Mouse (Mus musculus) thymus, adult 2 months (tissue): Measurements from ENCODE around the gene Zfp513. TPM values are rescaled to one million over a fixed set of nuclear protein-coding genes. Genes with fewer than 3 reads are reported as not detected.

ENCODE experiments used
- DNase-seq: peaks from one replicate; pipeline ENCODE4 v3.0.0; 2021
- H3K27ac ChIP-seq: fragments of 200-500 bp; 2 replicates; pipeline ENCODE4 v1.5.1; 2012; ENCODE audit warnings: low read length, control low read depth; ENCODE audit not compliant: control insufficient read depth, insufficient read depth
- H3K27me3 ChIP-seq: fragments of 200-500 bp; 2 replicates; pipeline ENCODE4 v1.6.1; 2012; ENCODE audit warnings: mild to moderate bottlenecking, low read length, moderate library complexity, mixed read lengths; ENCODE audit not compliant: control insufficient read depth, insufficient read depth
- H3K36me3 ChIP-seq: fragments of 200-500 bp; 2 replicates; pipeline ENCODE4 v1.6.1; 2012; ENCODE audit warnings: mild to moderate bottlenecking, low read length, moderate library complexity; ENCODE audit not compliant: control insufficient read depth, insufficient read depth
- H3K4me1 ChIP-seq: fragments of 200-500 bp; replicated peaks from 2 replicates; pipeline ENCODE4 v1.6.1; 2012; ENCODE audit warnings: low read length; ENCODE audit not compliant: control insufficient read depth, insufficient read depth
- H3K4me3 ChIP-seq: fragments of 200-500 bp; 2 replicates; pipeline ENCODE4 v1.5.1; 2012; ENCODE audit warnings: mild to moderate bottlenecking, low read length, control low read depth, moderate library complexity; ENCODE audit not compliant: control insufficient read depth, insufficient read depth
- CTCF ChIP-seq: fragments of 200-500 bp; IDR thresholded peaks from 2 replicates; pipeline ENCODE4 v1.5.1; 2012; ENCODE audit warnings: mild to moderate bottlenecking, control low read depth, low read length, moderate library complexity, borderline replicate concordance; ENCODE audit not compliant: control insufficient read depth, poor library complexity, insufficient read depth; ENCODE audit errors: extremely low read depth
- POLR2A ChIP-seq: fragments of 200-500 bp; IDR thresholded peaks from 2 replicates; pipeline ENCODE4 v1.6.1; 2012; ENCODE audit warnings: mild to moderate bottlenecking, low read length, control low read depth, moderate library complexity; ENCODE audit not compliant: control insufficient read depth, poor library complexity, insufficient read depth; ENCODE audit errors: extremely low read depth
- WGBS: fragments of 180-500 bp; shearing (Covaris S2); methylation state at CpG from one replicate; pipeline ENCODE4 v1.1.7; 2018; 5-methylcytosine and 5-hydroxymethylcytosine counted together
- polyA plus RNA-seq: library from polyadenylated mRNA; depleted of rRNA; stranded (reverse); fragments of >200 nt; gene quantifications from 2 replicates; pipeline ENCODE4 v1.2.3, GENCODE M21; 2012

Zfp513 gene
- polyA plus RNA-seq, 1 experiment = 88.5 TPM

GRCm38 (mm10) chr5:31196207-31196606 is 5.9 kb downstream of the Zfp513 start:
- no peak overlapping the region for H3K4me3 ChIP-seq
- DNase-seq = no peak
- peaks cover 55% of the 10 kb centered on the region for H3K36me3 ChIP-seq
- WGBS = 96% methylated on average over 10 of the region's 10 CpGs
- H3K4me1 ChIP-seq = peaks cover 8% of the 10 kb centered on the region
- no peak overlapping the region for H3K27ac ChIP-seq
- H3K27me3 ChIP-seq = no peaks in the 10 kb centered on the region
- no peak for TF ChIP-seq CTCF
- TF ChIP-seq POLR2A = no peak

GRCm38 (mm10) chr5:31195671-31196070 is 6.4 kb downstream of the Zfp513 start:
- DNase-seq = no peak
- H3K4me3 ChIP-seq = no peak overlapping the region
- H3K36me3 ChIP-seq = peaks cover 55% of the 10 kb centered on the region
- 94% methylated on average over 4 of the region's 4 CpGs for WGBS
- no peaks in the 10 kb centered on the region for H3K27me3 ChIP-seq
- TF ChIP-seq CTCF (no peak), POLR2A (no peak)
- no peak overlapping the region for H3K27ac ChIP-seq
- peaks cover 7% of the 10 kb centered on the region for H3K4me1 ChIP-seq

GRCm38 (mm10) chr5:31194486-31195485 is 7.3 kb downstream of the Zfp513 start:
- H3K27ac ChIP-seq = no peak overlapping the region
- no peak overlapping the region for H3K4me3 ChIP-seq
- no peaks in the 10 kb centered on the region for H3K27me3 ChIP-seq
- WGBS = 96% methylated on average over 16 of the region's 16 CpGs
- peaks cover 4% of the 10 kb centered on the region for H3K4me1 ChIP-seq
- H3K36me3 ChIP-seq = peaks cover 55% of the 10 kb centered on the region
- TF ChIP-seq POLR2A (no peak), CTCF (no peak)
- no peak for DNase-seq

DNA sequence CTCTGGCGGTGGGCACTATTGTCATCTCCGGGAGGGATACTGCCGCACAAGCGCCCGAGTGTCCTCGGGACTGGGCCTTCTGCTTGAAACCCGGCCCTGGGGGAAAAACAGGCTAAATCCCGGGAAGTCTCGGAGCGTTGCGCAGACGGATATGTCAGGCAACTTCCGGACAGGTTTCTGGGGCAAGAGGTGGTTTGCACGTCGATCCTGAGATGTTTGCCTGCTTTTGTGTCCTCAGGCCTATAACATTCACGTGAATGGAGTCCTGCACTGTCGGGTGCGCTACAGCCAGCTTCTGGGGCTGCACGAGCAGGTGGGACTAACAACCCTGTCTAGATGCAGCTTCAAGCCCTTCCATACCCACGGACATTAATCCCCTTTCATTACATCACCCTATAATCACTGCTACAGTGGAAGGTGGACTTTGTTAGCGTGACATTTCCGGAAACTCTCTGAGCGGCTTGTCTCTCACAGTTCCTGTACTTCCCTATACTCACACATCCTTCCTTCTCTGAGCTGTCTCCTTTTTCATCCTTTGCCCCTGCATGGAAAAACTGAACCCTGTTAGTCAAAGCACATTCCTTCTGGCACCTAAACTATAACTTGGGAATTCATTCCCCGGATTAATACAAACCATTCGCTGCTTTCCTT is 8.3 kb downstream of the Zfp513 start:
- WGBS = 8% methylated on average over 25 of the region's 25 CpGs
- Histone ChIP-seq H3K27ac (peak overlapping the region; percentile 28; the same call in 1 of the 2 replicates), H3K36me3 (peaks cover 49% of the 10 kb centered on the region), H3K4me3 (peak overlapping the region; percentile 76), H3K4me1 (peaks cover 4% of the 10 kb centered on the region), H3K27me3 (no peaks in the 10 kb centered on the region)
- DNase-seq = no peak
- TF ChIP-seq POLR2A (no peak), CTCF (no peak)

- Histone ChIP-seq H3K27ac (peak within 1 kb of the TSS; percentile 45), H3K4me3 (peak within 1 kb of the TSS; percentile 76), H3K27me3 (no peaks in the 10 kb centered on the region), H3K4me1 (peaks cover 4% of the 10 kb centered on the region), H3K36me3 (peaks cover 46% of the 10 kb centered on the region)
- under 1% methylated on average over 48 of the region's 48 CpGs for WGBS
- peak; percentile 76 for TF ChIP-seq POLR2A
- peak; percentile 60; the same call in 1 of the 2 replicates for TF ChIP-seq CTCF
- peak; percentile 100 for DNase-seq
These were observed 9.0 kb downstream of the Zfp513 start, which contains the start of the genes Snx17 and Eif2b4 for GRCm38 (mm10) chr5:31192939-31193630. Gene Snx17, plus strand, starts transcription at chr5:31193227. Gene Eif2b4, minus strand, starts transcription at chr5:31193430.
